Mouse (Mus musculus) right cerebral cortex, postnatal 14 days (tissue): ENCODE results near the gene Mybpc2.

Source experiments
- DNase-seq: peaks from one replicate; pipeline ENCODE4 v3.0.0; 2022

Mybpc2 gene

GRCm38 (mm10) chr7:44461503-44462217 lies 62.8 kb downstream of the Mybpc2 start:
- no peak for DNase-seq

- no peak for DNase-seq
Observed at GRCm38 (mm10) chr7:44460767-44461502, 63.5 kb downstream of the Mybpc2 start.

GRCm38 (mm10) chr7:44460067-44460466 lies 64.4 kb downstream of the Mybpc2 start:
- no peak for DNase-seq

GRCm38 (mm10) chr7:44456302-44456701 lies 68.2 kb downstream of the Mybpc2 start:
- no peak for DNase-seq

GRCm38 (mm10) chr7:44453256-44453655 lies 71.2 kb downstream of the Mybpc2 start:
- DNase-seq, result no peak
